ENCODE assay signal across 8 mouse cellular contexts in genomic region chr11:95076536-95077111, GRCm38 (mm10). TPM values are rescaled to one million over a fixed set of nuclear protein-coding genes. Genes with fewer than 3 reads are reported as not detected.
A peak's percentile ranks its signal among the peaks of the same experiment; 100 is the strongest.
DNase-seq lines count a peak whose midpoint lies in the region; ATAC-seq and TF ChIP-seq lines count a peak whose summit lies in the region.

Gene Itga3 (minus strand): TSS chr11:95076801.

- intact Hi-C loops in heart, postnatal 36 days (cut with DNase I) = loop anchor here (1.0 kb wide), 1 partner anchor 31 kb away; no protein-coding TSS in a partner anchor

- no peaks in the 10 kb centered on the region for H3K9me3 ChIP-seq in E14TG2a.4 (ENCODE audit: low read length)
- H3K9me3 ChIP-seq in forebrain, embryonic 15.5 days = no peaks in the 10 kb centered on the region
- no peaks in the 10 kb centered on the region for H3K9me3 ChIP-seq in liver, postnatal 0 days (ENCODE audit: low read length)

- DNase-seq in heart, postnatal 36 days = peak; percentile 69 to 76
- peak; percentile 9 to 24 for DNase-seq in layer of hippocampus, adult 18-20 months (ENCODE audit: low spot score in 2 of 2)
- DNase-seq in liver, postnatal 0 days = peak; percentile 70
- DNase-seq in ovary, adult 18-20 months (ENCODE audit: low spot score) = peak; percentile 66
- DNase-seq in urinary bladder, adult 2 months (ENCODE audit: low spot score) = peak; percentile 73

- H3K4me3 ChIP-seq in E14TG2a.4 (replicated peaks; ENCODE audit: low read length) = peak within 1 kb of the TSS; percentile 82
- peak within 1 kb of the TSS; percentile 86 for H3K4me3 ChIP-seq in brown adipose tissue, adult 24 weeks (ENCODE audit: insufficient read depth, low read depth, low read length)
- peak within 1 kb of the TSS; percentile 80 for H3K4me3 ChIP-seq in forebrain, embryonic 15.5 days
- H3K4me3 ChIP-seq in liver, postnatal 0 days (ENCODE audit: low read depth, low read length) = peak within 1 kb of the TSS; percentile 50

- peak; percentile 75 for ATAC-seq in forebrain, embryonic 15.5 days (replicated peaks)
- peak; percentile 83 for ATAC-seq in liver, postnatal 0 days

- WGBS in forebrain, embryonic 15.5 days = under 1% methylated on average over 43 of the region's 51 CpGs
- WGBS in liver, postnatal 0 days (ENCODE audit: insufficient replicate concordance) = 1% methylated on average over 45 of the region's 51 CpGs

- H3K27ac ChIP-seq in brown adipose tissue, adult 24 weeks (replicated peaks; ENCODE audit: low read depth, low read length) = peak within 1 kb of the TSS; percentile 71
- H3K27ac ChIP-seq in forebrain, embryonic 15.5 days (replicated peaks) = peak within 1 kb of the TSS; percentile 67
- H3K27ac ChIP-seq in liver, postnatal 0 days (ENCODE audit: low read depth) = peak within 1 kb of the TSS; percentile 44

- no peak for TF ChIP-seq CTCF in E14TG2a.4 (conservative IDR thresholded peaks at IDR 0.05; ENCODE audit: low read length)
- TF ChIP-seq CTCF in liver, postnatal 0 days (IDR thresholded peaks at IDR 0.05; ENCODE audit: low read depth) = no peak

- peaks cover 93% of the 10 kb centered on the region for H3K27me3 ChIP-seq in E14TG2a.4 (ENCODE audit: insufficient read depth, low read length)
- peaks cover 37% of the 10 kb centered on the region for H3K27me3 ChIP-seq in forebrain, embryonic 15.5 days
- peaks cover 39% of the 10 kb centered on the region for H3K27me3 ChIP-seq in liver, postnatal 0 days (ENCODE audit: insufficient read depth, low read length)

- H3K9ac ChIP-seq in forebrain, embryonic 15.5 days (replicated peaks) = peak within 1 kb of the TSS; percentile 71
- H3K9ac ChIP-seq in liver, postnatal 0 days (replicated peaks) = peak within 1 kb of the TSS; percentile 41

- H3K4me1 ChIP-seq in E14TG2a.4 (replicated peaks; ENCODE audit: low read depth, low read length) = peaks cover 78% of the 10 kb centered on the region
- H3K4me1 ChIP-seq in brown adipose tissue, adult 24 weeks (ENCODE audit: control insufficient read depth, insufficient read depth, insufficient read length, low read length) = peaks cover 10% of the 10 kb centered on the region; the same call in 1 of the 2 replicates
- peaks cover 24% of the 10 kb centered on the region for H3K4me1 ChIP-seq in forebrain, embryonic 15.5 days
- H3K4me1 ChIP-seq in liver, postnatal 0 days (ENCODE audit: insufficient read depth) = peaks cover 14% of the 10 kb centered on the region; the same call in 1 of the 2 replicates

- H3K4me2 ChIP-seq in forebrain, embryonic 15.5 days (replicated peaks) = peak within 1 kb of the TSS; percentile 100
- H3K4me2 ChIP-seq in liver, postnatal 0 days (ENCODE audit: low read depth, low read length) = peak within 1 kb of the TSS; percentile 65

- TF ChIP-seq EP300 in liver, postnatal 0 days (IDR thresholded peaks at IDR 0.05; ENCODE audit: low read depth) = no peak

- H3K36me3 ChIP-seq in E14TG2a.4 (ENCODE audit: insufficient read depth, low read length) = no peaks in the 10 kb centered on the region
- H3K36me3 ChIP-seq in forebrain, embryonic 15.5 days = no peaks in the 10 kb centered on the region
- H3K36me3 ChIP-seq in liver, postnatal 0 days (replicated peaks; ENCODE audit: insufficient read depth, low read length) = no peaks in the 10 kb centered on the region

RNA-seq across cellular contexts. Expression of gene Itga3, which starts in this region (rescaled TPM):
- polyA plus RNA-seq in brown adipose tissue, adult 24 weeks (2012; ENCODE audit: insufficient read depth, insufficient read length, missing spikeins) = 2.5 and 5.0 TPM in 2 replicates
- 5.9 and 6.9 TPM in 2 replicates for polyA plus RNA-seq in forebrain, embryonic 15.5 days (2015; fragmentation: Nextera tagmentation; extraction: Ambion mirVana)
- 10 to 100 TPM; 11.2 to 11.4 TPM for total RNA-seq in heart, postnatal 36 days (2021)
- total RNA-seq in layer of hippocampus, adult 18-20 months (2021) = 10 to 100 TPM; 11.2 to 14.0 TPM
- 0.97 and 1.0 TPM in 2 replicates for polyA plus RNA-seq in liver, postnatal 0 days (2015; fragmentation: Nextera tagmentation; extraction: Ambion mirVana)
- 55.1 and 58.8 TPM in 2 replicates for polyA plus RNA-seq in urinary bladder, adult 2 months (2012; rRNA removed)

Comparison
In these comparisons a context has a peak if more than half of its experiments do, and no peak if none do; other contexts are left out.
1. Peak in every context shown above with its lines: DNase-seq, ATAC-seq, H3K4me3 ChIP-seq and H3K27ac ChIP-seq.
2. DNase-seq: peak in every context shown above with its lines; median percentile 73 in urinary bladder, adult 2 months; 72 in heart, postnatal 36 days; 70 in liver, postnatal 0 days; 66 in ovary, adult 18-20 months; 16 in layer of hippocampus, adult 18-20 months.